15 mouse cellular contexts compared by ENCODE assay signal in the genomic region with DNA sequence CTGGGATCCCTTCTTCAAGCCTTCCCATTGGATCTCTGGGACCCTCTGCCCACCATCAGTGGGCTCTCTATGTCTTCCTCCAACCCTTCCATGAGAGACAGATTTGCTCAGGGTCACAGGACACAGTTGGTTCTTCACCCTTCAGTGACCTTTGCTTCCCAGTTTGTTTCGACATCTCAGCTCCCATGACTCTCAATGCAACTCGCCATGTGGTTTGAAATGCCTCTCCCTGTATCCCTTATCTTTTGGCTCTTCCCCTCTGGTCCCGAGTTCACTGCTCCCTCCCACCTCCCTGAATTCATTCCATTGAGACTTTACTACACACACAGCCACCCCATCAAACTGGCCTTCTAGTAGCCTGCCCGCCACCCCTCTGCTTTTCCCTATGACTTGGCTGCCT.
"Had no signal": no experiment of that assay in that cellular context is flagged by ENCODE, and none has a peak within 500 bp of the region (broad histone marks: within the 10 kb centered on the region; RNA-seq: fewer than 3 reads in every experiment).

No protein-coding gene starts in this region.

- H3K9me3 ChIP-seq: limb, embryonic 12.5 days; limb, embryonic 15.5 days; lung, embryonic 15.5 days had no signal

- DNase-seq: kidney, adult 18-20 months; kidney, adult 9 months; kidney, postnatal 14 days; kidney, postnatal 4 days; left cerebral cortex, postnatal 4 days; lung, adult 18-20 months; lung, postnatal 10 days; lung, postnatal 36 days; midbrain, embryonic 14.5 days; thymus, adult 18-20 months; thymus, postnatal 36 days had no signal

- H3K27me3 ChIP-seq: limb, embryonic 12.5 days; limb, embryonic 15.5 days; lung, embryonic 15.5 days had no signal

- H3K4me1 ChIP-seq: limb, embryonic 12.5 days; limb, embryonic 15.5 days; lung, embryonic 15.5 days had no signal

- H3K27ac ChIP-seq: limb, embryonic 12.5 days; limb, embryonic 15.5 days; lung, embryonic 15.5 days had no signal

- H3K4me3 ChIP-seq: limb, embryonic 12.5 days; limb, embryonic 15.5 days; lung, embryonic 15.5 days had no signal

- H3K9ac ChIP-seq: limb, embryonic 12.5 days; limb, embryonic 15.5 days; lung, embryonic 15.5 days had no signal

- H3K36me3 ChIP-seq: limb, embryonic 12.5 days; limb, embryonic 15.5 days; lung, embryonic 15.5 days had no signal

- H3K4me2 ChIP-seq: limb, embryonic 12.5 days; limb, embryonic 15.5 days; lung, embryonic 15.5 days; midbrain, embryonic 11.5 days had no signal
